25 mouse cellular contexts compared by ENCODE assay signal in genomic region chr1:55604593-55604992, GRCm38 (mm10).
"Had no signal": no experiment of that assay in that cellular context is flagged by ENCODE, and none has a peak within 500 bp of the region (broad histone marks: within the 10 kb centered on the region; RNA-seq: fewer than 3 reads in every experiment).

No protein-coding gene starts in this region.

- H3K4me2 ChIP-seq: heart, embryonic 12.5 days; hindbrain, embryonic 12.5 days; hindbrain, embryonic 14.5 days; intestine, embryonic 15.5 days; limb, embryonic 12.5 days; liver, embryonic 11.5 days; liver, embryonic 13.5 days; liver, embryonic 15.5 days had no signal

- H3K9ac ChIP-seq: heart, embryonic 12.5 days; hindbrain, embryonic 12.5 days; hindbrain, embryonic 14.5 days; intestine, embryonic 15.5 days; limb, embryonic 12.5 days; liver, embryonic 13.5 days; liver, embryonic 15.5 days had no signal

- H3K36me3 ChIP-seq: heart, embryonic 10.5 days; heart, embryonic 12.5 days; hindbrain, embryonic 10.5 days; hindbrain, embryonic 12.5 days; intestine, embryonic 15.5 days; limb, embryonic 10.5 days; limb, embryonic 12.5 days; liver, embryonic 13.5 days; liver, embryonic 15.5 days had no signal

- H3K27ac ChIP-seq: gastrocnemius, adult 2 months; heart, adult 2 months; heart, embryonic 10.5 days; hindbrain, embryonic 10.5 days; hindbrain, embryonic 12.5 days; hindbrain, embryonic 14.5 days; intestine, embryonic 15.5 days; layer of hippocampus, adult 2 months; left cerebral cortex, adult 2 months; limb, embryonic 10.5 days; limb, embryonic 12.5 days; liver, embryonic 13.5 days; liver, embryonic 15.5 days had no signal

- H3K4me3 ChIP-seq: gastrocnemius, adult 2 months; heart, adult 2 months; heart, embryonic 10.5 days; heart, embryonic 12.5 days; hindbrain, embryonic 10.5 days; hindbrain, embryonic 12.5 days; intestine, embryonic 15.5 days; layer of hippocampus, adult 2 months; left cerebral cortex, adult 2 months; limb, embryonic 10.5 days; limb, embryonic 12.5 days; liver, embryonic 13.5 days; liver, embryonic 15.5 days had no signal

- H3K4me1 ChIP-seq: hindbrain, embryonic 10.5 days; hindbrain, embryonic 12.5 days; intestine, embryonic 15.5 days; limb, embryonic 10.5 days; limb, embryonic 12.5 days; liver, embryonic 13.5 days; liver, embryonic 15.5 days had no signal

- DNase-seq: gastrocnemius, adult 2 months; gastrocnemius, postnatal 10 days; gastrocnemius, postnatal 25 days; heart, adult 2 months; heart, postnatal 10 days; heart, postnatal 4 days; kidney, postnatal 4 days; liver; liver, embryonic 13.5 days had no signal

- H3K27me3 ChIP-seq: heart, embryonic 12.5 days; hindbrain, embryonic 12.5 days; intestine, embryonic 15.5 days; limb, embryonic 12.5 days; liver, embryonic 13.5 days; liver, embryonic 15.5 days had no signal

- ATAC-seq: forebrain, embryonic 16.5 days; hindbrain, embryonic 16.5 days; inflammation-experienced regulatory T-cells, adult 6 months; intestine, embryonic 15.5 days; intestine, postnatal 0 days had no signal

- H3K9me3 ChIP-seq: heart, embryonic 10.5 days; heart, embryonic 12.5 days; hindbrain, embryonic 10.5 days; hindbrain, embryonic 12.5 days; intestine, embryonic 15.5 days; limb, embryonic 10.5 days; limb, embryonic 12.5 days; liver, embryonic 13.5 days; liver, embryonic 15.5 days had no signal
